Mouse (Mus musculus) 416B (cell line): Measurements from ENCODE around the gene Acap1.
A peak's percentile ranks its signal among the peaks of the same experiment; 100 is the strongest.
"Not testable (repeated sequence)": the region's sequence is repeated elsewhere in the genome, so short reads cannot be mapped to it uniquely, and the experiment has no call there.

ENCODE experiments used
- DNase-seq: peaks from one replicate; pipeline ENCODE4 v3.0.0; 2011; ENCODE audit warnings: low read depth

Gene Acap1

GRCm38 (mm10) chr11:69895291-69895690, at the start of gene Acap1:
Gene Acap1 (minus strand): TSS chr11:69895539.
- DNase-seq = peak; percentile 87

DNA sequence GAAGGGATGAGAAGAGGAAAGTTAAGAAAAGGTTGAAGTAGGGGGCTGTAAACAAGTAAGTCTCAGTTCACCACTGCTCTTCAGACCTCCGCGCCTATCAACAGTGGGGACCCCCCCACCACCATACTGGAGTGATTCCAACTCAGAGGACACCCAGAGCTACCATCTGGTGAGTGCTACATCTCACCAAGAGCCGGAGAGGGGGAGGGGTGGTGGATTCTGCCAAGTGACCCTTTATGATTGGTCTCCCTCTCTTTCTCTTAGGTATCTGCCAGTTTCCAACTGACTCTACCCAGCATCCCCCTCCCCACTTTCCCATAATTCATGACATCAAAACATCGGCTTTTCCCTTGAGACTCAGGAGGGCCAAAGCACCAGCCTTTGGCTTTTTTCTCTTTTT, 45.6 kb upstream of the Acap1 start:
- no peak for DNase-seq

DNA sequence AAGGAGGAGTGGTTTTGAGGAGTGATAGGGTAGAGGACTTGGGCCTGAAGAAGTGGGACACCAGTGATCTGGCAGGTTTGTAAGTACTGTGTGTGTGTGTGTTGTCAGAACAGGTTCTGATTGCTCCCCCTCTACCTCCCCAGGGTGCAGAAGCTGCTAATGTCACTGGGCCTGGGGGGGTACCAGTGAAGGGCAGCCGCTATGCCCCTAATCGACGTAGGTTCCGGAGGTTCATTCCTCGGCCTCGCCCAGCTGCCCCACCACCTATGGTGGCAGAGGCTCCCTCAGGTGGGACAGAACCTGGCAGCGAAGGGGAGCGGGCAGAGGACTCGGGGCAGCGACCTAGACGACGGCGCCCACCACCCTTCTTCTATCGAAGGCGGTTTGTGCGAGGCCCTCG, 44.4 kb upstream of the Acap1 start:
- DNase-seq = no peak

- no peak for DNase-seq
Observed at GRCm38 (mm10) chr11:69939181-69939580, 43.8 kb upstream of the Acap1 start.

DNA sequence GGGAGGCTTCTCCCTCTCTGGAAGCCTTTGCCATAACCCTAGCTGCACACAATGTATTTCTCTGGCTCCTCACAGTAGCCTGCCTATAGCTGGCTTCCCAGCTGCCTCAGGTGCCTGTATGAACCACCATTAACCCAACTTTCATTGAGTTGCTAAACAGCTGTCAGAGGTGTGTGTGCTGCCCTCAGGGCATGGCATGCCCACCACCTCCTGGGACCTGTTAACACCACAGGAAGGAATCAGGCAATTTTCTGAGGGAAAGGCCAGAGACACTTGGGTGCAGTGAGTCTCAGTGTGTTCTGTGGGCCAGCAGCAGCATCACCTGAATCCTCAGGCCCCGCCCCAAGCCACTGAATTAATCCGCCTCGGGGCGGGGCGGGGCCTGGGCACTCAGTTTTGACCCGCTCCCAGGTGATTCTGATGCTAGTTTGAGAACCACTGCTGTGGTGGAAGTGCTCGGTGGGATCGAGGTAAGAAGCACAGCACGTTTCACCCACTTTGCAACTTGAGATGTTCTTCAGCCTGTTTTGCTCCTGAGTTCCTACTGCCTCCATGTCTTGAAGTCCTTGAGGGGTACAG, 43.2 kb upstream of the Acap1 start:
- DNase-seq = no peak

DNA sequence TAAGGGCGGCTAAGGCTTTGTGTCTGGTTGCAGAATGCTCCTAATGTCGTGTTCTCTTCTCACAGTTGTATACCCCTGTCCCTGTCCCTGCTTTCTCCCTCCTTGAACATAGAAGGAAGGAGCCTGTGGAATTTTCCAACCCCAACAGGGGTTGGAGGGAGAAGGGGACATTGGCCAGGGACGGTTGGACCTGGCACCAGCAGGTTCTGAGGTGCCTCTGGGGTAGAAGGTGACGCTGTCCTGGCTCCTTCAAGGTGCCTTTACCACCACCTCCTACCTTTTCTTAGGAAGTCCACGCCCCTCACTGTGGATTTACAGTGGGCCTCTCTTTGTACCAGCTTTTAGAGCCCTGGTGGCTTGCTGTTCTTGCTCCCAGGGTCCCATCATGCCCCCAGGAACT, 42.5 kb upstream of the Acap1 start:
- DNase-seq = no peak

DNA sequence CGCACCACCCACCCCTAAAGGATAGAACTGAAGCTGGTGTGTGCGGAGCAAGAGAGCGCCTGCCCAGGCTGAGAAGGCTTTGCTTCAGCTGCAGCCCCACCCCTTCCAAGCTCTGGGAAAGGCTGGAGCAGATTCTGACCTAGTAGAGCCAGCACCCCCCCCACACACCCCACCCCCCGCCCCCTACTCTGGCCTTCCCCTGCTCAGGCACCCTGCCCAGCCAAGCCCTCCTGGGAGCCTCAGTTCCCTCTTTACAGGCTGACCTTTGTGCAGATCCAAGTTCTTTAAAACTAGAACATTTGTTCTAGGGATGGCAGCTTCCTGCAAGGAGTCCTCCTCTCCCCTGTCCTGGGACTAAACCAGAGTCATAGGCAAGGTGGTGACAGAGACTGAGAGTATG, 42.0 kb upstream of the Acap1 start:
- no peak for DNase-seq

GRCm38 (mm10) chr11:69936714-69937347, 41.5 kb upstream of the Acap1 start:
- no peak for DNase-seq

DNA sequence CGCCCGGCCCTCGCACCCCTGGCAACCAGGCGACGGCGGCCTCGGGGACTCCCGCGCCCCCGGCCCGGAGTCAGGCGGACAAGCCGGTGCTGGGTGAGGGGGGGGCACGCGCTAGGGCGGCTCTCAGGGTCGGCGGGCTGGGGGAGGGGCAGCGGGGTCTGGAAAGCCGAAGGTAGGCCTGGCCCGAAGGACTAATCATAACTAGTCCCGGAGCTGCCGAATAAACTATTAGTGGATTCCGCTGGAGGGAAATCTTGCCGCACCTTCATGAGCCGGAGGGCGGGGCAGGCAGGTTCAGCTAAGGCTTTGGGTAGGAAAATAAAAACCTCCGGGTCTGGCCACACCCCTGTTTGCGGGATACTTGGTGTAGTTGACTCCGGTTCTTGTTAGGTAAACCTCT, 40.8 kb upstream of the Acap1 start:
- DNase-seq = no peak

GRCm38 (mm10) chr11:69935137-69935879, 40.0 kb upstream of the Acap1 start, which contains the start of gene Ybx2:
Gene Ybx2 (plus strand): TSS chr11:69935796.
- DNase-seq = no peak

DNA sequence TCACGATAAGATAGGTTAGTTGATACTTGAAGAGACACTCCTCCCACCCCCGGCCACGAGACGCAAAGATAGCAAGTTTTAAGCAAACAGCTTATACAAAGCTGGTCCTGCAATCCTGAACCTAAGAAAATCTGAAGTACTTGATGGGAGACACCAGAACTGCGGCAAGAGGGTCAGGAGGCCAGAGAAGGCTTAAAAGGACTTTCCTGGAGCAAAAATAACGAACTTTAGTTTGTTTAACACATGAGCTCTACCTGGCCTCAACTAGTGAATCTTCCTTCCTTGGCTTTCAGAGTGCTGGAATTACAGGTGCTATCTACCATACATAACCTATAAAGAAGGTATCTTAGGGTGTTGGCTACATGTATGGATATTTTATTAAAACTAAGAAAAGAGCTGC, 39.3 kb upstream of the Acap1 start:
- no peak for DNase-seq

DNA sequence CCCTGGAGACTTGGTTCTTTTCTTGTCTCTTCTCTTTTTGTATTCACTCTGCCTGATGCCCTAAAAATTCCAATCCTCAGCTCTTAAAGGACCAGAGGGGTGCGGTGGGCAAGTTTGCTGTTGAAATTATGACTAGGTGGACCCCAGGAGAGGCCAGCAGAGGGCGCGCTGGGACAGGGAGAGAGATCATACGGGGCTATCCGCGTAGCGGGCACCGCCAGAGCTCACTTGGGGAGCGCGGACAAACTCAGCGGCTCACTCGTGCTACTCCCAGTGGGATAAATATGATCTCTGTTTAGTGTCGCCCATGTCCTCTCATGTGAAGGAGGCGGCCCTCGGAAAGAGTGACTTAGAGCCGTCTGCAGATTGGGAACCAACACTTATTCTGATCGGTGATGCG, 38.8 kb upstream of the Acap1 start:
- DNase-seq = peak; percentile 84

GRCm38 (mm10) chr11:69933066-69933465, 37.7 kb upstream of the Acap1 start:
- DNase-seq = peak; percentile 63

GRCm38 (mm10) chr11:69932254-69932653, 36.9 kb upstream of the Acap1 start:
- peak; percentile 45 for DNase-seq

DNA sequence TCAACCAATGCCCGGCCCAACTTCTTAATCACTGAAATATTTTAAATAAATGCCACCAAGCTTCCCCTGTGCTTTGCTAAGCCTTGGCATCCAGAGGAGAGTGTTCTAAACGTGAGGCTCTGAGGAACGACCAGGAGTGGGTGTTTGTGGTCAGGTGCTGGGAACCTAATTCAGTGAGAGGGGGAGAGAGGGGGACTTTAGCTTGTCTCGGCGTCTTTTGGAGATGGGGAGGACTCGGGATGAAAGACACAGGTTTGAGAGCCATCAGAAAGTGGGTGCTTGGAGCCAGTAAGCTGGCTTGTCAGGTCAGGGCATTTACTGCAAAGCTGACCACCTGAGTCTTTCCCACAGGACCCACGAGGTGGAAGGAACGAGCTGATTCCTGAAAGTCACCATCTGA, 36.4 kb upstream of the Acap1 start:
- DNase-seq = no peak

GRCm38 (mm10) chr11:69930967-69931537, 35.7 kb upstream of the Acap1 start:
- DNase-seq = peak; percentile 93

DNA sequence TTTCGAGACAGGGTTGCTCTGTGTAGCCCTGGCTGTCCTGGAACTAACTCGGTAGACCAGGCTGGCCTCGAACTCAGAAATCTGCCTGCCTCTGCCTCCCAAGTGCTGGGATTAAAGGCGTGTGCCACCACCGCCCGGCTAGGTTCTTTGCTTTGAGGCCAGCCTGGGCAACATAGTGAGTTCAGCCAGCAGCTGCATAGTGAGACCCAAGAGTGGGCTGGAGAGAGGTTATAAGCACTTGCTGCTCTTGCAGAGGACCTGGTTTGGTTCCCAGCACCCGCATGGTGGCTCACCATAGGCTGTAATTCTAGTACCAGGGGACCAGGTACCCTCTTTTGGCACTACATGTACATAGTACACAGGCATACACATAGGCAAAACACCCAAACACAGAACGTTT, 34.8 kb upstream of the Acap1 start:
- DNase-seq = not testable (repeated sequence)

- no peak for DNase-seq
Observed at GRCm38 (mm10) chr11:69929712-69930111, 34.4 kb upstream of the Acap1 start.

- no peak for DNase-seq
Observed at GRCm38 (mm10) chr11:69927501-69927900, 32.2 kb upstream of the Acap1 start.

- DNase-seq = peak; percentile 85
Observed at GRCm38 (mm10) chr11:69922796-69923195, 27.5 kb upstream of the Acap1 start.

DNA sequence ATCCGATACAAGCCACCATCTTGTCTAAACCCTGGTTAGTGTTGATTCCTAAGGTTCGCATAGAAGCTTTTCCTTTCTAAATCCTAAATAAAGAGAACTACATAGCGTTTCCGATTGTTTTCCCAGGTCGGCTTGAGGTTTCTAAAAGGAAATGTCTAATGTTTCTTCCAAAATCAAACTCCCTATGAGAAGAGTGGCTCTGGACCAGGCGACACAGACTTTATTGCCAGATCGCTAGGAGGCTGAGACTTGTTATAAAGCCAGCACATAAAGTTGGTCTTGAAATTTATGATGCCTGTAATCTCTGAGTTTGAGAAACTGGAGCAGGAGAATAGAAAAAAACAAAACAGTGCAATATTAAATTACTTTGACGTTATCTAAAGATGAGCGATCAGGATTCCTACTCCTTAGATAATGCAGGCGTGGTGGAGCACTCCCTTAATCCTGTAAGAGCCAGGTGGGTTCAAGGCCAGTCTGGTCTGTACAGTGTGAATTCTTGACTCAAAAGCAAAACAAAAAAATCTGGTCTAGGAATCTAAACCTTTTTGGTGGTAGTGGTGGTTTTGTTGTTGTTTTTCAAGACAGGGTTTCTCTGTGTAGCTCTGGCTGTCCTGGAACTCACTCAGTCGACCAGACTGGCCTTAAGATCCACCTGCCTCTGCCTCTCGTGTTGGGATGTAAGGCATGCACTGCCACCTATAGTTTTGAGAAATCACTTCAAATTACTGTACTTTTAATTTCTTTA, 26.8 kb upstream of the Acap1 start:
- peak; percentile 83 for DNase-seq
